Mouse (Mus musculus): ENCODE data around the gene Vav3. TPM values are rescaled to one million over a fixed set of nuclear protein-coding genes. Genes with fewer than 3 reads are reported as not detected.
A peak's percentile ranks its signal among the peaks of the same experiment; 100 is the strongest.

Vav3 gene
- total and polyA plus RNA-seq, 3 experiments, result 0.08 TPM; not detected in 2

DNA sequence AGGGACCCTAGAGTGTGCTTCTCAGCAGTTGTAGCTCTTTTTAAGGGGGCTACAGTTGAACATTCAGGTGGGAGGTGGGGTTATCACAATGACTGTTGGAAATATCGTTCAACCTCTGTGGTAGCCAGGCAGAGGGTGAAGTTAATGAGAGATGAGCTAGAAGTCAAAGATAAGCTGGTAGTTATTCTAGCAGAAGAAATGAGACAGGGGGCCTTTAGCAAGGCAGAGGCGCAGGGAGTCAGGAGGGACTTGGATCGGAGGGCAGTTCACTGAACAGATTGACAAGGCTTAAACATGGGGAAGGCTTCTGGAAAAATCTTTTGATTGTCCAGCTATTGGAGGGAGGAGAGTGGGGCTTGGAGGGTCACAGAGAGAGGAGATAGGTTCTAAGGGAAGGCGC is 147.4 kb downstream of the Vav3 start:
- Histone ChIP-seq H3K4me2 (ENCODE audit: insufficient read depth, low read depth, poor library complexity, severe bottlenecking) (no peak overlapping the region), H3K4me1 (ENCODE audit: control insufficient read depth in 1 of 2, insufficient read depth in 2 of 2) (no peaks in the 10 kb centered on the region), H3K27ac (ENCODE audit: insufficient read depth, low read depth) (no peak overlapping the region), H3K4me3 (replicated peaks in 1 of 3; ENCODE audit: low read depth in 2 of 3, low read length in 2 of 3, poor library complexity in 1 of 3) (no peak overlapping the region), H3K9ac (ENCODE audit: insufficient read depth, low read depth) (no peak overlapping the region), H3K79me2 (replicated peaks; ENCODE audit: control insufficient read depth, extremely low read depth, insufficient read depth, poor library complexity, severe bottlenecking) (no peaks in the 10 kb centered on the region), H3K9me3 (replicated peaks; ENCODE audit: low read length) (no peaks in the 10 kb centered on the region), H3K36me3 (replicated peaks in 1 of 2; ENCODE audit: control insufficient read depth in 1 of 2, insufficient read depth in 1 of 2, low read length in 1 of 2) (no peaks in the 10 kb centered on the region), H3K27me3 (replicated peaks) (no peaks in the 10 kb centered on the region)
- dilution Hi-C loops (cut with MboI; ENCODE audit: extremely low pct_ligation_motif_present, extremely low pct_unique_long_range_greater_than_20kb, low sequenced_read_pairs) (no loop called here), in situ Hi-C loops (cut with MboI; ENCODE audit: low pct_ligation_motif_present, low pct_unique_long_range_greater_than_20kb, low sequenced_read_pairs) (no loop called here)
- no peak for TF ChIP-seq MYC (IDR thresholded peaks at IDR 0.05; ENCODE audit: low read depth, low read length)
- DNase-seq (ENCODE audit: extremely low read depth), result no peak

DNA sequence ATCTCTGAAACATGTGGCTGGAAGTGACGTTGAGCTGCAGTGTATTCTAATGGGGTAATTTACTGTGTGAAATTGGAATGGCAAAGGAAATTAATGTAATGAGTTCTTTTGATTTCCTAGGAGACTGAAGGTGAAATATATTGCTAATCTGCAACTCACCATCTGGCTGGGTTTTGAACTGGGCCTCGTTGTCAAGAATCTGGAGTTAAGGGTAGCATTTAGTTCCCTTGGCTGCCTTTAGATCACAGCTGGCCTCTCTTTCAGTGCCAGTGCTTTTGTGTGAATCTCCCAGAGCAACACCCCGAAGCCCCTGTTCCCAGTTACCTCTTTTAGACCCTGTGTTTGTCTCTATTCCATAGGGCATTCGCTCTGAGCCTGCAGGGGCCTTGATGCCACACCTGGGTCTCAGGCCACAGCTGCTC is 148.3 kb downstream of the Vav3 start:
- Histone ChIP-seq H3K9me3 (replicated peaks; ENCODE audit: low read length) (no peaks in the 10 kb centered on the region), H3K36me3 (replicated peaks in 1 of 2; ENCODE audit: control insufficient read depth in 1 of 2, insufficient read depth in 1 of 2, low read length in 1 of 2) (no peaks in the 10 kb centered on the region), H3K9ac (ENCODE audit: insufficient read depth, low read depth) (no peak overlapping the region), H3K27ac (ENCODE audit: insufficient read depth, low read depth) (no peak overlapping the region), H3K4me2 (ENCODE audit: insufficient read depth, low read depth, poor library complexity, severe bottlenecking) (no peak overlapping the region), H3K4me1 (ENCODE audit: control insufficient read depth in 1 of 2, insufficient read depth in 2 of 2) (no peaks in the 10 kb centered on the region), H3K4me3 (replicated peaks in 1 of 3; ENCODE audit: low read depth in 2 of 3, low read length in 2 of 3, poor library complexity in 1 of 3) (no peak overlapping the region), H3K27me3 (replicated peaks) (no peaks in the 10 kb centered on the region), H3K79me2 (replicated peaks; ENCODE audit: control insufficient read depth, extremely low read depth, insufficient read depth, poor library complexity, severe bottlenecking) (no peaks in the 10 kb centered on the region)
- in situ Hi-C loops (cut with MboI; ENCODE audit: low pct_ligation_motif_present, low pct_unique_long_range_greater_than_20kb, low sequenced_read_pairs) (no loop called here), dilution Hi-C loops (cut with MboI; ENCODE audit: extremely low pct_ligation_motif_present, extremely low pct_unique_long_range_greater_than_20kb, low sequenced_read_pairs) (no loop called here)
- no peak for DNase-seq (ENCODE audit: extremely low read depth)
- TF ChIP-seq ELF1 (IDR thresholded peaks at IDR 0.05; ENCODE audit: low read depth, low read length) (no peak), TCF12 (IDR thresholded peaks at IDR 0.05; ENCODE audit: low read depth, low read length) (no peak)

DNA sequence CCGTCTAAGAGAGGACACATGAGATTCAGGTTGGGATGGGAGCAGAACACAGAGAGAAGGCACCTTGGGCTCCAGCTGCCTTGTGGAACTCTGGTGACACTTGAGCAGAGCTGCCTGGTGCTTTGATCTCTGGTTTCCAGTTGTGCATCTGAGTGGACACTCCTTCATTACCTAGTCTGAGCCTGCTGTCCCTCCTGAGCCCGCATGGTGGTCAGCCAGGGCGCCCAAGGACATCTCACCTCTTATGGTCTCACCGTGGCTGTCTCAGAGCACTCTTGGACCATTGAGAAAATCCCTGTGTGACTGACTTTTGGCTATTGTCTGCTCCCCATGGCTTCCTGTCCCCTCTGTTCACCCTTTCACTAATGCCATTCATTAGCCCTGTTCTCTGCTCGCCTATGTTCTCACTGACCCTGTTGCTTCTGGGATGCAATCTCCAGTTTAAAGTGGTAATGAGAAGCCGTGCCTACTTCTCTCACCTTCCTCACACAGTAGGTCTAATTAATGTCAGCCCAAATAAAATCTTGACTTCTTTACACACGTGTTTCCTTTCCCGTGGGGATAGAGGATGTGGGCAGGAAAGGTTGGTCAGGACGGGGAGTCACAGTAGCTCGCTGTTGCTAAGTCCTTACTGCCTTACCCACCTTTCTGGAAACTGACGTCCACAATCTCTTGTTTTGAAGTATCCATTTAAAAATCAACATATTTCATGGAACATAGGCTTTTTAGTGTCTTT is 150.3 kb downstream of the Vav3 start:
- H3K9me3 ChIP-seq (replicated peaks; ENCODE audit: low read length), result no peaks in the 10 kb centered on the region
- DNase-seq (ENCODE audit: extremely low read depth), result no peak
- no peak overlapping the region for H3K9ac ChIP-seq (ENCODE audit: insufficient read depth, low read depth)
- H3K27ac ChIP-seq (ENCODE audit: insufficient read depth, low read depth), result no peak overlapping the region
- no peaks in the 10 kb centered on the region for H3K27me3 ChIP-seq (replicated peaks)
- no peak overlapping the region for H3K4me2 ChIP-seq (ENCODE audit: insufficient read depth, low read depth, poor library complexity, severe bottlenecking)
- in situ Hi-C loops (cut with MboI; ENCODE audit: low pct_ligation_motif_present, low pct_unique_long_range_greater_than_20kb, low sequenced_read_pairs), result loop anchor here (10.0 kb wide), 1 partner anchor 316 kb away; no protein-coding TSS in a partner anchor
- dilution Hi-C loops (cut with MboI; ENCODE audit: extremely low pct_ligation_motif_present, extremely low pct_unique_long_range_greater_than_20kb, low sequenced_read_pairs), result no loop called here
- H3K4me3 ChIP-seq (replicated peaks in 1 of 3; ENCODE audit: low read depth in 2 of 3, low read length in 2 of 3, poor library complexity in 1 of 3), result no peak overlapping the region
- no peaks in the 10 kb centered on the region for H3K36me3 ChIP-seq (replicated peaks in 1 of 2; ENCODE audit: control insufficient read depth in 1 of 2, insufficient read depth in 1 of 2, low read length in 1 of 2)
- TF ChIP-seq BHLHE40 (IDR thresholded peaks at IDR 0.05; ENCODE audit: low read depth, low read length), result no peak
- no peak for TF ChIP-seq EP300 (IDR thresholded peaks at IDR 0.05; ENCODE audit: low read length)
- H3K79me2 ChIP-seq (replicated peaks; ENCODE audit: control insufficient read depth, extremely low read depth, insufficient read depth, poor library complexity, severe bottlenecking), result no peaks in the 10 kb centered on the region
- no peaks in the 10 kb centered on the region for H3K4me1 ChIP-seq (ENCODE audit: control insufficient read depth in 1 of 2, insufficient read depth in 2 of 2)

DNA sequence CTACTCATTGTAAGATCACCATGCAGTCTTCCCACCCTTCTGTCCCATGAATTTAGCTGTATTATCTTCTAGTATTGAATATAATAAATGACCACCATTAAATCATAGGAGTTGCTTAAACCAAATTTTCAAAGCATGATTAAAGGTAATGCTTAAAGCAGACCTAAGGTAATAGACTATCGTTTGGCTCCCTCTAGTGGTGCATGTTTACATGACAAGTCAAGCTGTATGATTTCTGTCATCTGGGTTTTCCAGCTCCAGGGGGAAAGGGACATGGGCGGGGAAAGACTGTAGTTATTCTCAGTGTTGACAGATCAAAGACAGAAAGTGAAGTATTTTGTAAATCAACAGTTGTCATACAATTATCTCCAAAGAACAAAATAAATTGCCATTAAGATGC is 151.1 kb downstream of the Vav3 start:
- in situ Hi-C loops (cut with MboI; ENCODE audit: low pct_ligation_motif_present, low pct_unique_long_range_greater_than_20kb, low sequenced_read_pairs), result loop anchor here (10.0 kb wide), 1 partner anchor 317 kb away; no protein-coding TSS in a partner anchor

More for the DNA sequence above, 151.1 kb downstream of the Vav3 start:
- no peaks in the 10 kb centered on the region for H3K27me3 ChIP-seq (replicated peaks)
- H3K4me1 ChIP-seq (ENCODE audit: control insufficient read depth in 1 of 2, insufficient read depth in 2 of 2), result no peaks in the 10 kb centered on the region
- dilution Hi-C loops (cut with MboI; ENCODE audit: extremely low pct_ligation_motif_present, extremely low pct_unique_long_range_greater_than_20kb, low sequenced_read_pairs), result no loop called here
- TF ChIP-seq RAD21 (IDR thresholded peaks at IDR 0.05; ENCODE audit: low read depth, low read length), result peak; percentile 94
- TF ChIP-seq CTCF (conservative IDR thresholded peaks at IDR 0.05 in 1 of 2, IDR thresholded peaks at IDR 0.05 in 1 of 2; ENCODE audit: low read depth in 2 of 2, low read length in 2 of 2), result peak; percentile 60 to 83
- no peak for TF ChIP-seq EP300 (IDR thresholded peaks at IDR 0.05; ENCODE audit: low read length)
- no peak for TF ChIP-seq MAZ (IDR thresholded peaks at IDR 0.05; ENCODE audit: low read depth, low read length)
- TF ChIP-seq JUND (conservative IDR thresholded peaks at IDR 0.05; ENCODE audit: low read depth, low read length), result peak; percentile 21; the same call in 1 of the 2 replicates
- TF ChIP-seq MEF2A (IDR thresholded peaks at IDR 0.05; ENCODE audit: borderline replicate concordance, low read depth, low read length), result no peak
- TF ChIP-seq SMC3 (IDR thresholded peaks at IDR 0.05; ENCODE audit: low read depth, low read length), result peak; percentile 71
- H3K4me2 ChIP-seq (ENCODE audit: insufficient read depth, low read depth, poor library complexity, severe bottlenecking), result no peak overlapping the region
- no peak overlapping the region for H3K9ac ChIP-seq (ENCODE audit: insufficient read depth, low read depth)
- no peaks in the 10 kb centered on the region for H3K36me3 ChIP-seq (replicated peaks in 1 of 2; ENCODE audit: control insufficient read depth in 1 of 2, insufficient read depth in 1 of 2, low read length in 1 of 2)
- no peak overlapping the region for H3K27ac ChIP-seq (ENCODE audit: insufficient read depth, low read depth)
- no peaks in the 10 kb centered on the region for H3K9me3 ChIP-seq (replicated peaks; ENCODE audit: low read length)
- H3K79me2 ChIP-seq (replicated peaks; ENCODE audit: control insufficient read depth, extremely low read depth, insufficient read depth, poor library complexity, severe bottlenecking), result no peaks in the 10 kb centered on the region
- H3K4me3 ChIP-seq (replicated peaks in 1 of 3; ENCODE audit: low read depth in 2 of 3, low read length in 2 of 3, poor library complexity in 1 of 3), result no peak overlapping the region
- peak; percentile 69 for DNase-seq (ENCODE audit: extremely low read depth)
